Mouse (Mus musculus) natural killer cell, adult 2 months (primary cell): Measurements from ENCODE around the gene Flot2.

Experiments
- DNase-seq, 2 experiments: peaks; one replicate each; pipeline ENCODE4 v3.0.0; 2022; ENCODE audit warnings: low spot score in 2 of 2

Flot2 gene

GRCm38 (mm10) chr11:78102958-78103747 lies 65.4 kb downstream of the Flot2 start:
- DNase-seq: no peak

DNA sequence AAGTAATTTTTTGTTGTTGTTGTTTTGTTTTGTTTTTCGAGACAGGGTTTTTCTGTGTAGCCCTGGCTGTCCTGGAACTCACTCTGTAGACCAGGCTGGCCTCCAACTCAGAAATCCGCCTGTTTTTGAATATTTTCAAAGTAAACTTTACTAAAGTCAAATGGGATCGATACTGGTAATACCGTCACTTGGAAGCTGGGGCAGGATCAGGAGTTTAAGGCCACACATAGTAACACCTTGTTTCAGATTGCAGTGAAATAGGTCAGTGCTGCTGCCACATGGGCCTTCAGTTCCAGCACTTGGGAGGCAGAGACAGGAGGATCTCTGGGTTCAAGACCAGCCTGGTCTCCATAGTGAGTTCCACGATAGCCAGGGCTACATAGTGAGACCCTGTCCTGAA lies 66.8 kb downstream of the Flot2 start:
- DNase-seq: no peak
